Mouse (Mus musculus) CH12.LX (cell line): ENCODE measurements around the gene U2af2. TPM values are rescaled to one million over a fixed set of nuclear protein-coding genes. Genes with fewer than 3 reads are reported as not detected.

Experiments
- DNase-seq: peaks from one replicate; pipeline ENCODE4 v3.0.0-alpha.2; 2013; ENCODE audit errors: extremely low read depth
- H3K27ac ChIP-seq: 2 replicates; pipeline ENCODE4 v1.5.1; 2012; ENCODE audit warnings: low read depth, mild to moderate bottlenecking, control low read depth, moderate library complexity; ENCODE audit not compliant: insufficient read depth
- H3K27me3 ChIP-seq: replicated peaks from 2 replicates; pipeline ENCODE3; 2012; ENCODE audit warnings: inconsistent platforms
- H3K36me3 ChIP-seq, 2 experiments: replicated peaks in 1 of 2; 2 replicates each; pipeline versions ENCODE3 to v1.6.1; 2012; ENCODE audit warnings: inconsistent platforms in 1 of 2, low read length in 1 of 2, mild to moderate bottlenecking in 1 of 2, mixed read lengths in 1 of 2, moderate library complexity in 1 of 2; ENCODE audit not compliant: control insufficient read depth in 1 of 2, insufficient read depth in 1 of 2
- H3K4me1 ChIP-seq, 2 experiments: 2 replicates each; pipeline ENCODE4 v1.6.1; 2012; ENCODE audit warnings: inconsistent platforms in 1 of 2, moderate library complexity in 1 of 2; ENCODE audit not compliant: insufficient read depth in 2 of 2, control insufficient read depth in 1 of 2
- H3K4me2 ChIP-seq: 2 replicates; pipeline ENCODE4 v1.6.1; 2012; ENCODE audit warnings: low read depth, mild to moderate bottlenecking, control low read depth; ENCODE audit not compliant: poor library complexity, insufficient read depth, severe bottlenecking
- H3K4me3 ChIP-seq, 3 experiments: fragments of 150-350 bp in 1 of 3; sonication (generic) in 1 of 3; replicated peaks in 1 of 3; 2 replicates each; pipeline versions ENCODE3 to v1.5.1; 2011 to 2012; ENCODE audit warnings: low read depth in 2 of 3, low read length in 2 of 3, mild to moderate bottlenecking in 2 of 3, moderate library complexity in 2 of 3, control low read depth in 1 of 3, improper control_type of control experiment in 1 of 3, inconsistent platforms in 1 of 3, mixed read lengths in 1 of 3; ENCODE audit not compliant: poor library complexity in 1 of 3
- H3K79me2 ChIP-seq: replicated peaks from 2 replicates; pipeline ENCODE4 v1.6.1; 2012; ENCODE audit warnings: mild to moderate bottlenecking, moderate library complexity; ENCODE audit not compliant: control insufficient read depth, poor library complexity, insufficient read depth, severe bottlenecking; ENCODE audit errors: extremely low read depth
- H3K9ac ChIP-seq: 2 replicates; pipeline ENCODE4 v1.6.1; 2012; ENCODE audit warnings: low read depth, mild to moderate bottlenecking, control low read depth, moderate library complexity; ENCODE audit not compliant: insufficient read depth
- H3K9me3 ChIP-seq: replicated peaks from 2 replicates; pipeline ENCODE3; 2012; ENCODE audit warnings: low read length, inconsistent platforms, mixed read lengths
- CHD1 ChIP-seq: IDR thresholded peaks from 2 replicates; pipeline ENCODE4 v1.6.1; 2012; ENCODE audit warnings: low read depth, low read length, improper control_type of control experiment, inconsistent platforms
- CTCF ChIP-seq, 2 experiments: IDR thresholded peaks in 1 of 2; conservative IDR thresholded peaks in 1 of 2; 2 replicates each; pipeline ENCODE4 v1.5.1; 2011 to 2012; ENCODE audit warnings: low read depth in 2 of 2, low read length in 2 of 2, improper control_type of control experiment in 1 of 2, inconsistent platforms in 1 of 2, mild to moderate bottlenecking in 1 of 2, moderate library complexity in 1 of 2
- ELF1 ChIP-seq: IDR thresholded peaks from 2 replicates; pipeline ENCODE4 v1.6.1; 2014; ENCODE audit warnings: low read depth, mild to moderate bottlenecking, inconsistent platforms, low read length, improper control_type of control experiment
- HCFC1 ChIP-seq: IDR thresholded peaks from 2 replicates; pipeline ENCODE4 v1.6.1; 2012; ENCODE audit warnings: low read depth, mild to moderate bottlenecking, inconsistent platforms, low read length, improper control_type of control experiment
- JUN ChIP-seq: IDR thresholded peaks from 2 replicates; pipeline ENCODE4 v1.6.1; 2011; ENCODE audit warnings: low read depth, mild to moderate bottlenecking, low read length, improper control_type of control experiment, moderate library complexity; ENCODE audit not compliant: insufficient read depth
- KAT2A ChIP-seq: IDR thresholded peaks from 2 replicates; pipeline ENCODE4 v1.6.1; 2012; ENCODE audit warnings: low read length, improper control_type of control experiment, inconsistent platforms; ENCODE audit not compliant: insufficient replicate concordance
- MAX ChIP-seq: IDR thresholded peaks from 2 replicates; pipeline ENCODE4 v1.6.1; 2011; ENCODE audit warnings: low read length, improper control_type of control experiment
- MAZ ChIP-seq: IDR thresholded peaks from 2 replicates; pipeline ENCODE4 v1.6.1; 2012; ENCODE audit warnings: low read depth, mild to moderate bottlenecking, inconsistent platforms, low read length, improper control_type of control experiment, moderate library complexity
- MEF2A ChIP-seq: IDR thresholded peaks from 2 replicates; pipeline ENCODE4 v1.6.1; 2014; ENCODE audit warnings: low read depth, mild to moderate bottlenecking, inconsistent platforms, low read length, improper control_type of control experiment, borderline replicate concordance
- MXI1 ChIP-seq: IDR thresholded peaks from 2 replicates; pipeline ENCODE4 v1.6.1; 2011; ENCODE audit warnings: mild to moderate bottlenecking, low read depth, low read length, improper control_type of control experiment
- NELFE ChIP-seq: IDR thresholded peaks from 2 replicates; pipeline ENCODE4 v1.6.1; 2011; ENCODE audit warnings: low read depth, low read length, improper control_type of control experiment
- NRF1 ChIP-seq: IDR thresholded peaks from 2 replicates; pipeline ENCODE4 v1.6.1; 2014; ENCODE audit warnings: low read depth, mild to moderate bottlenecking, inconsistent platforms, low read length, improper control_type of control experiment, moderate library complexity
- PAX5 ChIP-seq: IDR thresholded peaks from 2 replicates; pipeline ENCODE4 v1.6.1; 2012; ENCODE audit warnings: low read length, inconsistent platforms, mixed read lengths
- POLR2A ChIP-seq: IDR thresholded peaks from 2 replicates; pipeline ENCODE4 v1.6.1; 2011; ENCODE audit warnings: low read depth, mild to moderate bottlenecking, improper control_type of control experiment, low read length
- POLR2AphosphoS2 ChIP-seq: IDR thresholded peaks from 2 replicates; pipeline ENCODE4 v1.6.1; 2011; ENCODE audit warnings: low read depth, low read length, improper control_type of control experiment
- RAD21 ChIP-seq: IDR thresholded peaks from 2 replicates; pipeline ENCODE4 v1.6.1; 2011; ENCODE audit warnings: low read depth, mild to moderate bottlenecking, low read length, improper control_type of control experiment, moderate library complexity
- RCOR1 ChIP-seq: conservative IDR thresholded peaks from 2 replicates; pipeline ENCODE4 v1.6.1; 2012; ENCODE audit warnings: low read depth, mild to moderate bottlenecking, inconsistent platforms, low read length, improper control_type of control experiment
- SIN3A ChIP-seq: IDR thresholded peaks from 2 replicates; pipeline ENCODE4 v1.6.1; 2012; ENCODE audit warnings: low read length, improper control_type of control experiment, inconsistent platforms
- SMC3 ChIP-seq: IDR thresholded peaks from 2 replicates; pipeline ENCODE4 v1.6.1; 2011; ENCODE audit warnings: low read depth, low read length, improper control_type of control experiment
- TCF12 ChIP-seq: IDR thresholded peaks from 2 replicates; pipeline ENCODE4 v1.6.1; 2014; ENCODE audit warnings: low read depth, mild to moderate bottlenecking, inconsistent platforms, low read length, improper control_type of control experiment
- UBTF ChIP-seq: IDR thresholded peaks from 2 replicates; pipeline ENCODE4 v1.6.1; 2012; ENCODE audit warnings: low read depth, mild to moderate bottlenecking, inconsistent platforms, low read length, improper control_type of control experiment, moderate library complexity
- ZKSCAN1 ChIP-seq: IDR thresholded peaks from 2 replicates; pipeline ENCODE4 v1.6.1; 2012; ENCODE audit warnings: low read depth, inconsistent platforms, low read length, improper control_type of control experiment, borderline replicate concordance
- ZMIZ1 ChIP-seq: IDR thresholded peaks from 2 replicates; pipeline ENCODE4 v1.6.1; 2012; ENCODE audit warnings: low read depth, mild to moderate bottlenecking, inconsistent platforms, low read length, improper control_type of control experiment
- dilution Hi-C: fragments of 300-500 bp; cut with MboI; formaldehyde crosslinking; loops from 2 replicates; pipeline ENCODE4 v1.14.3; 2020; ENCODE audit warnings: low sequenced_read_pairs; ENCODE audit not compliant: extremely low pct_unique_long_range_greater_than_20kb, extremely low pct_ligation_motif_present
- in situ Hi-C: fragments of 300-500 bp; cut with MboI; formaldehyde crosslinking; loops from 3 replicates; pipeline ENCODE4 v1.14.3; 2019; ENCODE audit warnings: low sequenced_read_pairs, low pct_ligation_motif_present, low pct_unique_long_range_greater_than_20kb, mixed read lengths
- polyA plus RNA-seq: library from polyadenylated mRNA; unstranded; fragments of >175 nt; gene quantifications from 2 replicates; pipeline ENCODE4 v1.2.1, GENCODE M21; 2012; ENCODE audit warnings: low read depth; ENCODE audit not compliant: insufficient read length
- total RNA-seq, 2 experiments: library from RNA; depleted of rRNA; stranded (reverse); fragments of 300-350 nt in 1 of 2; fragments of >200 nt in 1 of 2; gene quantifications; 2 replicates each; pipeline ENCODE4 v1.2.3; 2012 to 2014

The U2af2 gene
- total and polyA plus RNA-seq, 3 experiments: 293 to 449 (median 295) TPM

DNA sequence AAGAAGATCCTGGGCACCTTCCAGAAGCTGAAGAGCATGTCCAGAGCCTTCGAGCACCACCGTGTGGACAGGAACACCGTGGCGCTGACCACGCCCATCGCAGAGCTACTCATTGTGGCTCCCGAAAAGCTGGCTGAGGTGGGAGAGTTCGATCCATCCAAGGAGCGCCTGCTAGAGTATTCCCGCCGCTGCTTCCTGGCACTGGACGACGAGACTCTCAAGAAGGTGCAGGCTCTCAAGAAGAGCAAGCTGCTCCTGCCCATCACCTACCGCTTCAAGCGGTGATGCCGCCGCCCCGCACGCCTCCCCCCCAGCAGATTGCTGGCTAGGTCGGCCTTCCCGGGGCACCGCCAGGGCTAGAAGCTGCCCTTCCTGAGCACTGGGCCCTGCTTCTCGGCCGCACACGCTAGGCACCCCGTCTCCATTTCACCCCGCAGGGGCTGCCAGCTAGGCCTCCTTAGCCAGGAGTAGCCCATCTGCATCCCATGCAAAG, 1.7 kb upstream of the U2af2 start:
- TF ChIP-seq POLR2A: peak; percentile 46
- peak; percentile 52; the same call in 1 of the 2 replicates for TF ChIP-seq NELFE
- no peak for TF ChIP-seq HCFC1
- peak; percentile 37; the same call in 1 of the 2 replicates for TF ChIP-seq NRF1
- peak; percentile 39; the same call in 1 of the 2 replicates for TF ChIP-seq MXI1
- TF ChIP-seq TCF12: peak; percentile 55; the same call in 1 of the 2 replicates
- TF ChIP-seq MEF2A: 0 out of 2 replicates have a peak, but pooled peaks have one; percentile 43
- TF ChIP-seq POLR2AphosphoS2: no peak
- 0 out of 2 replicates have a peak, but pooled peaks have one; percentile 22 for TF ChIP-seq ELF1
- no peak for TF ChIP-seq ZKSCAN1
- TF ChIP-seq RAD21: peak; percentile 63
- peak; percentile 54 for TF ChIP-seq ZMIZ1
- TF ChIP-seq RCOR1: no peak
- peak; percentile 51; the same call in 1 of the 2 replicates for TF ChIP-seq MAX
- TF ChIP-seq CTCF (conservative IDR thresholded peaks at IDR 0.05 in 1 of 2, IDR thresholded peaks at IDR 0.05 in 1 of 2; ENCODE audit: low read depth in 2 of 2, low read length in 2 of 2): peak in 1 of 2 experiments; percentile 81; a peak in 2 of 4 replicates
- no peak for TF ChIP-seq JUN
- peak; percentile 60 for TF ChIP-seq SMC3
- 0 out of 2 replicates have a peak, but pooled peaks have one; percentile 20 for TF ChIP-seq MAZ
- TF ChIP-seq CHD1: peak; percentile 77; the same call in 1 of the 2 replicates
- TF ChIP-seq SIN3A: peak; percentile 79; the same call in 1 of the 2 replicates
- TF ChIP-seq PAX5: no peak
- TF ChIP-seq KAT2A: no peak
- 0 out of 2 replicates have a peak, but pooled peaks have one; percentile 73 for TF ChIP-seq UBTF
- dilution Hi-C loops: no loop called here
- Histone ChIP-seq H3K9me3 (no peaks in the 10 kb centered on the region), H3K27me3 (no peaks in the 10 kb centered on the region), H3K4me2 (peak overlapping the region; percentile 76), H3K4me1 (peaks cover 2 to 39% of the 10 kb centered on the region in 2 experiments; a peak in 3 of 4 replicates), H3K36me3 (peaks cover under 1 to 16% of the 10 kb centered on the region in 2 experiments), H3K27ac (peak overlapping the region; percentile 90), H3K4me3 (peak overlapping the region; percentile 65 to 68 (median 67)), H3K9ac (peak overlapping the region; percentile 86), H3K79me2 (peaks cover 26% of the 10 kb centered on the region)
- DNase-seq: peak; percentile 89
- in situ Hi-C loops: loop anchor here (5.0 kb wide), 1 partner anchor 67 kb away; the partner anchor contains the start of gene Rasl2-9
